Mouse (Mus musculus) gastrocnemius, postnatal 36 days (tissue): Measurements from ENCODE around the gene Sox9. TPM values are rescaled to one million over a fixed set of nuclear protein-coding genes. Genes with fewer than 3 reads are reported as not detected.

Source experiments
- DNase-seq, 2 experiments: peaks; one replicate each; pipeline ENCODE4 v3.0.0; 2022
- intact Hi-C: fragments of 180-260 bp; cut with DNase I; formaldehyde crosslinking; loops from one replicate; pipeline ENCODE4 v1.15.1; 2025
- total RNA-seq, 2 experiments: library from RNA; stranded (reverse); gene quantifications; 2 replicates each; pipeline ENCODE4 v1.2.3; 2021

The Sox9 gene
- total RNA-seq, 2 experiments from 2014 or later: 2.2 to 2.4 TPM

DNA sequence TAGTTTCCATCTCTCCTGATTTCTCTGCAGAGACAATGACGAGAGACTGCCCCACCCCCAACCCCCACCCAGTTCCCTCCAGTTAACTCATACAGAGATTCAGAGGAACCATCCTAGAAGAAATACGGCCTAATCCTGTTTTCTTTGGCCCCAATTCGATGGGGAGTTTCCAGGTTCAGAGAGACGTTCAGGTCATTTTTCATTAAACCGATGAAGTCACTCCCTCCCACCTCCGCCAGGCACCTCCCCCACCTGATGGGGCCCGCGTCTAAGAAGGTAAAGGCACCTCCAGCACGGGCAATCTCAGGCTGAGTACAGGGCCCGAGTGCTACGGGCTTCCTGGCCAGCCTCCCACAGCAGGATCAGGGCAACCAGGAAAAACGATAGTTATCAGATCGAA, 6.3 kb downstream of the Sox9 start:
- intact Hi-C loops: no loop called here
- no peak for DNase-seq

- intact Hi-C loops: no loop called here
- DNase-seq: no peak
Observed at GRCm38 (mm10) chr11:112796379-112796778, 14.4 kb downstream of the Sox9 start.

DNA sequence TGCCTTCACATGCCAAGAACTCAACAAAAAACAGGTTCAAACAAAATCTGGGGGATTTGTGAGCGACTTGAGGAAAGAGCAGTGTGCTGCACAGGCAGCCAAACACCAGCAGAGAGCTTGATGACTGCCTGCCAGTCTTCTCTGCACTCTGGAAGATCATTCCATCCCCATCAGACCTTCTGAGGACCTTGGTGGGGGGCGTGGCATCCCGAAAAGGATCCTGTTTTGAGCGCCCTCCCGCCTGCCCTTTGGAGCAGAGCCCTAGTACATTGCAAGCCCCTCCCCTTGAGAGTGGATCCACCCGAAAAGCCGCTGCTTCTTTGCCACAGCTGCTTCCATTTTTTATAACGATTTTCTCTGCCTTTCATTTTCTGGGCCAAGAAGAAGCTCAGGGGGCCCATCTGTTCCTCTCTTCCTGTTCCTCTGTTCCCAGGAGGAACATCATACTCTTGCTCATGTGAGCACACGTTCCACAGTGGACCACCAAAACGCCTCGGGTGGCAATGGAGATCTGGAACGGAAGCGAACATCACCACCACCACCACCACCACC, 16.9 kb downstream of the Sox9 start:
- no peak for DNase-seq
- intact Hi-C loops: no loop called here

DNA sequence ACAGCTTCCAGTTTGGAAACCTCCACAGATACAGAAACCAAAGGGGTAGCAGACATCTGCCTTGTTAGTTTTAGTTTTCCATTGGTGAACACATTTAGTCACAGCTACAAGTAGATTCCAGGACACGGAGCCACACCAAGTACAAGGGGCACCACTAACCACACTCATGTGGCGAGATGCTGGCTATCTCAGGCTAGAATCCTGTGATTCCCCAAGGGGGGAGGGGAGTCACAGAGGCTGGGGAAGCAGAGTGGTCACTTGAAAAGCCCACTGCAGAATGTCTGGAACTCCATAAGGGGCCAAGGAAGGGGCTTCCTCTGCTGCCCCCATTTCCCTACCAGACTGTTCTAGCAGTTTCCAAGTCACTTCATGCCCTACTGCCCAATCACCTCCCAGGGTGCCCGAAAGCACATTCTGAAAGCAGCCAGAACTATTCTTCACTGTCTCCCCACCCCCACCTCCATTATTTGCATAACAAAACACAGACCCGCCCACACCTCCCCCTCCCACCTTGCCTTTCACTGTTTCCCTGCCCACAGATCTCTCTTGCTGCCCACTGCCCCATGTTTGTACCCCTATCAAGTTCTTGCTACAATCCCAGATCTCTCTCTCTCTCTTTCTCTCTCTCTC, 19.3 kb downstream of the Sox9 start:
- DNase-seq: no peak
- intact Hi-C loops: no loop called here

DNA sequence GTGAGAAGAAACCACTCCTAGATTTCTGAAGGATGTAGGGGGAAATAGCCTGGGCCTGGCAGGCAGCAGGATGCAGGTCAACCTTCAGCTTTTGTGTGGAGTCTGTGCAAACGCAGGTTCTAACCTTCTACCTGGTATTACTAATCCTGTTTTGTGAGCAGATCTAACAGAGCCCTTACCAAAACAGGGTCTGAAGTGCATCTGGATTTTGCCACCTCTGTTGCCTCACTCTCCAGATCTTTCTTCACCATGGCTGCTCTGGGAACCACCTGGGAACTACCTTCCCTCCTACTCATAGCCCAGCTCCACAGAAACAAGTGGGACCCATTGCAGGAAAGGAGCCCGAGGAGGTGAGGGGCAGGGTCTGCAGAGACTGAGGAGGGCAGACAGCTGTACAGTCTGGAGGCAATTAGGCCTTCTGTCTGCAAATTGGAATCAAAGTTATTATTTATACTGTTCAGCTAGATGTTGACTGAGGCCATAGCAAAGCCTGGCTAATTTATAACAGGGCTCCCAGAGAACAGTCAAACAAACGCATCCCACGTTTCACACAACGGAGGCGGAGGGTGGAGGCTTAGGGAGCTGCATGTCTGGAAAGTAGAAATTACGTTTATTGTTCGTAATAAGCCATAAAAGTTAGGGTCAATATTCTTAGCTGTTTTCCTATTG, 25.9 kb downstream of the Sox9 start:
- DNase-seq: no peak
- intact Hi-C loops: no loop called here

- intact Hi-C loops: no loop called here
- DNase-seq: no peak
Observed at GRCm38 (mm10) chr11:112810447-112811151, 28.6 kb downstream of the Sox9 start.

GRCm38 (mm10) chr11:112811152-112811871, 29.3 kb downstream of the Sox9 start:
- DNase-seq: no peak
- intact Hi-C loops: no loop called here

GRCm38 (mm10) chr11:112817829-112818650, 36.0 kb downstream of the Sox9 start:
- intact Hi-C loops: no loop called here
- no peak for DNase-seq

GRCm38 (mm10) chr11:112818651-112819270, 36.7 kb downstream of the Sox9 start:
- DNase-seq: no peak
- intact Hi-C loops: no loop called here

DNA sequence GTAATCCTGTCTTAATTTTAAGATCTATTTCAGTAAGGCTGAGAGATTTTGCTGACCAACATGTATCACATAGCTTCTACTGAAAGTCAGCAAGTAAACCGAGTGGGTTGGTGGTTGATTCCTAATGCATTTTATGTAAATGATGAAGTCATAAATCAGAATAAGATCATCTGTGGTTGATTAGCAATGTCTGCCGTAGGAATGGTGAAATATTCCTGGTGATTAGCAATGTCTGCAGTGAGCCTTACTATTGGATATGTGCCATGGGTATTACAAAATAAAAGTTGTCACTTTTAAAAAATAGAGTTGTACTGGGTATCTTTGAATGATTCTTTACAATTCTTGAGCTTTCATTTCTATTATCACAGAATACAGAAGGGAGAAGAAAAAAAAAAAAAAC, 39.5 kb downstream of the Sox9 start:
- DNase-seq: no peak
- intact Hi-C loops: no loop called here

DNA sequence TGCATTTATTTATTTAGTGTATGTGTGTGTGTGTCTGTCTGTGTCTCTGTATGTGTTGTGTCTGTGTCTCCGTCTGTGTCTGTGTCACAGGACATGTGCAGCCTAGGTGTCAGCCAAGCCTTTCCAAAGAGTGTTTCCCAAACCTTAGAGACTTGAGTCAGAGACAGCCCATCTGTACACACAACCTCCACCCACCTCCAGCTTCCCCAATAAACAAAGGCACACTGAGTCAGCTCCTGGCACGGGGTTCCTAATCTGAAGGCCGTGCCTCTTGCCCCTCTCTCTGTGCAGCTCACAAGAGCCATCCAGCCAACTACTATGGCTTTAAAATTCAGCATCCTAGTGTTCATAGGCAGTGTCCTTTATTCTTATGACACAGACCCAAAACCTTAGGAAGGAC, 42.1 kb downstream of the Sox9 start:
- intact Hi-C loops: no loop called here
- no peak for DNase-seq

DNA sequence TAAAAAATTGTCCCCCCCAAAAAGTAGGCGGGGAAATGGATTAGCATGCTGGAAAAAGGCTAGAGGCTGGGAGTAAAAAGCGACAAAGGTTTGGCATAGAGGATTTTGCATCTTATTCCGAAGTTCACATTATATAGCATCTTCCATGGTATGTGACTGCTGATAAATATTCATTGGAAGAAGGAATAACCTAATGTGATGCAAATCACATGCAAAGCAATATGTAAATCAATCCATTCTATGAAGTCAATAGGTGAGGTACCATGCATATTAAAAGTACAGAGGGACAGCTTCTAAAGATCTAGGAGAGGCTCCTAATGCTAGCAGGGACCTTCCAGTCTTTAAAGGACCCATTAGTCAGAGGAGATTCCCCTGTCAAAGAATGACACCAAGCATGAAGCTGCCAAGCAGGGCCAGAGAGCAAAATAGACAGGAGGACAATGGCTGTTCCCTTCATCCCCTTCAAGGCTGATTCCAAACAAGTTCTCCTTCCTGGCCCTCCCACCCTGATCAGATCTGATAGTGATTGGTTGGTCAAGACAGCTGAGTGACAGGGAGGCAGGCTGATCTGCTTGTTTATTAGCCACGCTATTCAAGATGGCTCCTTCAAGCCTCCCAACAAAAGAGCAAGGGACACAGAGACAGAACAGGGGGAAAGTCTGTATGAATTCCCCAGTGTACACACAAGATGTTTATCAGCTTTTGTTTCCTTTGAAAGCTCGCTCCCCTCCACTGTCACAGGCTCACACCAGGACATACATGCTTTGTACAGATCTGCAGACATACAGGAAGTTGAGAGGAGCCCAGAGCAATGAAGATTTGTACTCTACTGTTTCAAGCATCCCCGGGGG, 44.4 kb downstream of the Sox9 start:
- intact Hi-C loops: no loop called here
- DNase-seq: no peak

DNA sequence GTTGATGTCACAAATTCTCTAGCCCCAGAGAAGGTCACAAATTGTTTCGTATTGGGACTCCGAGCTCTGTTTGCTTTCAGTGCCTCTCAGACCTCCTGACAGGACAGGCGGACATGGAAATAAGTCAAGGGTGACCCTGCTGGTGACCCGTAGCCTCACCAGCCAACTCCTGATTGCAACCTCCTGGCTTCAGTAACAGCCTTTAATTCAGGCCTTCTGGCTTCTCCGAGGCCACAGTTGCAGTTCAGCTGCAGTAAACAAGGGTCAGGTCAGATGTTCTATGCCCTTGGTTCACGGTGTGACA, 45.0 kb downstream of the Sox9 start:
- DNase-seq: no peak
- intact Hi-C loops: no loop called here

DNA sequence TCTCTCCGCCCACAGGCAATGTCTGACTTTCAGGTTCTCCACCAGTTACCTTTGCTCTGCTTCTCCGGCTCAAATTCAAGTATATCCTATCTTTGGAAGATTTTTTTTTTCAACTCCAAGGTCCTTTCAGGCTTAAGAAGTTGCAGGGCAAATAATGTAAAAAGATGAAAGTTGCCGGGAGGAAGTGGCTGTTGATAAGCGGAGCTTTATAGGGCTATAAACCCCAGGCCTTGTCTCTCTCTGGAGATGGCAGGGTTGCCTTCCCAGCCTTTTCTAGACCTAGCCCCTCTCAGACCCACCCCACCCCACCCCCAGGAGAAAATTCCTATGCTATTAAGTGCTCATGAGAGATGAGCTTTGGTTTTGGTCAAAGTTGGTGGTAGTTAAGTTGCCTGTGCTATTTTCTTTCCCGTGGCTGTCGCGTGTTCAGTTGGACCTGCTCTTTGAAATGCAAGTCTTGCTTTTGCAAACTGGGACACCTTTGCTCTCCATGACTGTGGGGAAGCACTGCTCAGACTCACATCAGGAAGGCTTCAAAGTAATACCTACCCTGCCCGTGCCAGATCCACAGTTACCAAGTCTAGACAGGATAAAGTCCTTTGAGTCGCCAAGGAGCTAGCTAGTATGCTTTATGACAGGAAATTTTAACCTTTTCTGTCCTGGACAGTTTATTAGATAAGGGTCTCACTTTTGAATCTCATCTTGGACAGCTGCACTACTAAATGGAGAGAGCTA, 46.7 kb downstream of the Sox9 start:
- no peak for DNase-seq
- intact Hi-C loops: no loop called here

DNA sequence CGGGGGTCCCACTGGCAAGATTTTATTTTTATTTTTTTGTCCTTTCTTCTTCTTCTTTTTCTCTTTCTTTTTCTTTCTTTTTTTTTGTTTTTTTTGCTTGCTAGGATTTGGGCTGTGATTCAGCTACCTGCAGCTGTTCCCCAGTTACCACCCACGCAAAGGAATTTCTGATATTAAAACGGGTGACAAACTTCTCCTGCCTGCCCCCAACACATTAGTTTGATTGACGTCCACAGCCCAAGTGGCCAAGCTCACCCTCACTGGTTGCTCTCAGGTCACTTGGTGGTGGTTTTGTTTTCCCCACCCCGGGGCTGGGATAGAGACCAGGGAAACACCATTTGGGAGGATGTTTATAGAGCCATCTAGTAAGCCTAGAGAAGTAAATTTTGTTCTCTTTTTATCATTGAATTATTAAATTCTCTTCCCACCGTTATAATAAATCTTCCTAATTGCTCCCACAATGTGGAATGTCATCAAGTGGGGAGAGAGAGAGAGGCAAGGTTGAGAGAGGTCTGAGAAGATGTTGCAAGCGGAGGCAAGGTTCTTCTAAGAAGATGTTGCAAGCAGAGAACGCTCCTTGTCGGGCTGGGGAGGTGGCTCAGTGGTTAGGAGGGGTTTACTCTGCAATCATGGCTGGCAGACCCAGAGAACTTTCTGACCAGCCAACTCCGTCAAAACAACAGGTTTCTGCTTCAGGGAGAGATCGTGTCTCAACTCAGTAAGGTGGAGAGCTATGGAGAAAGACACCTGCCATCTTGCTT, 52.4 kb downstream of the Sox9 start:
- intact Hi-C loops: no loop called here
- no peak for DNase-seq

- intact Hi-C loops: no loop called here
- DNase-seq: no peak
Observed at GRCm38 (mm10) chr11:112835468-112836092, 53.6 kb downstream of the Sox9 start.
